In genomic region chr6:50368502-50369292, GRCm38 (mm10) we compare ENCODE assay signal across 14 mouse cellular contexts.
"Had no signal": no experiment of that assay in that cellular context is flagged by ENCODE, and none has a peak within 500 bp of the region (broad histone marks: within the 10 kb centered on the region; RNA-seq: fewer than 3 reads in every experiment).

No protein-coding gene starts in this region.

- ATAC-seq: inflammation-experienced regulatory T-cells, adult 6 months; intestine, postnatal 0 days; liver, postnatal 0 days; midbrain, embryonic 16.5 days had no signal

- H3K9me3 ChIP-seq: limb, embryonic 10.5 days; liver, embryonic 13.5 days; lung, embryonic 15.5 days; megakaryocyte, embryonic 14.5 days; midbrain, embryonic 12.5 days had no signal

- H3K36me3 ChIP-seq: liver, embryonic 13.5 days; lung, embryonic 15.5 days; midbrain, embryonic 12.5 days had no signal

- H3K27ac ChIP-seq: limb, embryonic 10.5 days; liver, embryonic 13.5 days; lung, embryonic 15.5 days; macrophage; midbrain, embryonic 12.5 days had no signal

- H3K27me3 ChIP-seq: liver, embryonic 13.5 days; lung, embryonic 15.5 days; megakaryocyte, embryonic 14.5 days; midbrain, embryonic 12.5 days had no signal

- DNase-seq: liver, embryonic 13.5 days; liver, postnatal 0 days; lung, postnatal 14 days; right cerebral cortex, postnatal 14 days; thymus, postnatal 36 days had no signal

- H3K4me3 ChIP-seq: left cerebral cortex, adult 2 months; limb, embryonic 10.5 days; liver, embryonic 13.5 days; lung, embryonic 15.5 days; megakaryocyte, embryonic 14.5 days; midbrain, embryonic 12.5 days had no signal

- H3K4me2 ChIP-seq: liver, embryonic 13.5 days; lung, embryonic 15.5 days; midbrain, embryonic 12.5 days had no signal

- H3K4me1 ChIP-seq: limb, embryonic 10.5 days; lung, embryonic 15.5 days had no signal

- H3K9ac ChIP-seq: liver, embryonic 13.5 days; liver, postnatal 0 days; lung, embryonic 15.5 days; midbrain, embryonic 12.5 days had no signal
